Mouse (Mus musculus): ENCODE data around the gene Tbccd1. TPM values are rescaled to one million over a fixed set of nuclear protein-coding genes. Genes with fewer than 3 reads are reported as not detected.

Gene Tbccd1
- 20.9 to 33.3 TPM (median 22.2 TPM) in 4 replicates for total RNA-seq (2023; ENCODE audit: inconsistent age)

DNA sequence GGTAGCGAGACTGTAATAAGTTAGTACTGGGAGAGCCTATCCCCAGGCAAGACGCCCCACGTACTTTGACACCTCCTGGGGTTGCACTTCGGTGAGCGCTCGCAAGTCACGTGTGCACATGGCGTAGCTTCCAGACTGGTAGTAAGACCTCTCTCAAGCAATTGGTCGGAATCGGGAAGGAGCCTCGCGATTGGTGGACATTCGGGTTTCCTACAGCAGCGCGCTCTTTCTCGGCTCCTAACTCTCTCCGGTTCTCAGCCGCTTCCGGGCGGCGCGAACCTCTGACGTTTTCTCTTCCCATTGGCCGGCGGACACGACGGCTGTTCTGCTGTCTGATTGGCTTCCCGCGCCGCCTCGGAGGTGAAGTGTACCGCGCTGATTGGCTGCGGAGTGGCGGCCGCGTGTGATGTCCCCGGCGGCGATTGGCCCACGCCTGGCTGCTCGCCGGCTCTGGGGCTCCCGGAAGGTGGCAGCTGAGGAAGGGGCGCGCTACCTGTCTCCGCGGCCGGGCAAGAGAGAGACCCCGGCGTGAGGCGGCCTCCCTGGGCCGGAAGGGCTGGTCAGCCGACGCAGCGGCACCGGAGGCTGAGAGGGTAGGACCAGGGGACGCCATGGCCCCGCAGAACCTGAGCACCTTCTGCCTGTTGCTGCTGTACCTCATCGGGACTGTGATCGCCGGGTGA is at the start of gene Tbccd1, which contains the start of gene Dnajb11:
Gene Tbccd1 (minus strand): TSS at position 239 of the 683 bp plus-strand sequence.
Gene Dnajb11 (plus strand): TSS at position 415 of the 683 bp plus-strand sequence.

DNA sequence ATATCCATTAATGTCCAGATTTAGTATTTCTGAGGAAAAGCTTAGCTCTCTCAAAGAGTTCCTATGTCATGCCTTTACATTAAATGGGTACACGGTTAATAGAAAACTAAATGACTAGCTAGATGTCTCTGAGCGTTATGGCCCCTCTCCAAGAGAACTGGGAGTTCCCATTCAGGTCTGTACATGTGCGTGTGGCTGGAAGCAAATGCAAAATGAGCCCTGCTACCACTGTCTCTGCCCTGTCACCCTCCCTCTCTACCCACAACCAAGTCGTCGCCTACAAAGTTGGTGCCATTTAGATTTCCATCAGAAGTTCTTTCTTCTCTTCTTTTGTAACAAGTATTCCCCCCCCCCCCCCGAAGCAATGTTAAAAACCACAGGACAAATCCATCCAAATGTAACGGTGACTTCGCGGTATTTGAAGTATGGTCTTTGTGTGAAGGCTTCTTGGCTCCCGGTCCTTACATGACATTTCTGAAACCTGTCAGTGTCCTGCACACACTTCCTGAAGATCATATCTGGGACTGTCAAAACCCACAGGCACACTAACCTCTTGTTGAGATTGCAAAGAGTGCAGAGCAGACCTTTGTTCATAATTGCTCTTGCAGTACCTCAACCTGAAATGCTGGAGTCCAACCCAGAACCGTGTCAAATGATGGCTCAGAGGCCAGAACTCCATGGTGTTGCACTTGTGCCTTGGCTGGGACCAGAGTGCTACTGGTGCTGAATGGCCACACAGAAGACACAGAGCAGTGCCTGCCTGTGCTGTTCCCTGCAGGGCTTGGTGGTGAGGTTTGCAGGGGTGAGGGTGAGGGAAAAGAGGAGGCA is 33.4 kb upstream of the Tbccd1 start, which contains the start of gene Ahsg:
Gene Ahsg (plus strand): TSS at position 595 of the 828 bp plus-strand sequence.

GRCm38 (mm10) chr16:22811477-22811876 is 46.0 kb downstream of the Tbccd1 start, which contains the start of gene Crygs:
Gene Crygs, minus strand, starts transcription at chr16:22811577.

Other genes starting within 250 kb of the Tbccd1 start
- 0.12 to 0.84 TPM (median 0.64 TPM) in 4 replicates for gene Dgkg, start 200.4 kb downstream of the Tbccd1 start, total RNA-seq (2023; ENCODE audit: inconsistent age)
- not detected in 4 replicates for gene Crygs, start 46.1 kb downstream of the Tbccd1 start, total RNA-seq (2023; ENCODE audit: inconsistent age)
- 72.1 to 78.3 TPM (median 75.6 TPM) in 4 replicates for gene Dnajb11, start 176 bp upstream of the Tbccd1 start, total RNA-seq (2023; ENCODE audit: inconsistent age)
- not detected in 4 replicates for gene Ahsg, start 33.6 kb upstream of the Tbccd1 start, total RNA-seq (2023; ENCODE audit: inconsistent age)
- gene Fetub, start 60.7 kb upstream of the Tbccd1 start, total RNA-seq (2023; ENCODE audit: inconsistent age), result not detected in 4 replicates
- not detected in 4 replicates for gene Hrg, start 93.4 kb upstream of the Tbccd1 start, total RNA-seq (2023; ENCODE audit: inconsistent age)
- not detected in 4 replicates for gene Kng2, start 171.8 kb upstream of the Tbccd1 start, total RNA-seq (2023; ENCODE audit: inconsistent age)
- not detected in 4 replicates for gene Kng1, start 200.2 kb upstream of the Tbccd1 start, total RNA-seq (2023; ENCODE audit: inconsistent age)
- 1,189 to 1,229 TPM (median 1,224 TPM) in 4 replicates for gene Eif4a2, start 249.8 kb upstream of the Tbccd1 start, total RNA-seq (2023; ENCODE audit: inconsistent age)